Mouse (Mus musculus) adrenal gland, postnatal 0 days (tissue): ENCODE results near the gene Drap1. TPM values are rescaled to one million over a fixed set of nuclear protein-coding genes. Genes with fewer than 3 reads are reported as not detected.

Source experiments
- polyA plus RNA-seq: library from polyadenylated mRNA; unstranded; fragments of >200 nt; fragmentation: Nextera tagmentation; extraction: Ambion mirVana; gene quantifications from 2 replicates; pipeline ENCODE4 v1.2.1, GENCODE M21; 2015

The Drap1 gene
- polyA plus RNA-seq = 284 and 285 TPM in 2 replicates

GRCm38 (mm10) chr19:5424782-5425741 is at the start of gene Drap1, which contains the start of gene AI837181:
TSS of gene Drap1 (minus strand) at chr19:5424979.
TSS of gene AI837181 (plus strand) at chr19:5425144.

GRCm38 (mm10) chr19:5473720-5474119 is 48.9 kb upstream of the Drap1 start, which contains the start of gene Efemp2:
TSS of gene Efemp2 (plus strand) at chr19:5473954.

GRCm38 (mm10) chr19:5468374-5468773 is 43.6 kb upstream of the Drap1 start, which contains the start of gene Ctsw:
TSS of gene Ctsw (minus strand) at chr19:5468507.

GRCm38 (mm10) chr19:5460465-5460911 is 35.7 kb upstream of the Drap1 start, which contains the start of gene Fibp:
TSS of gene Fibp (plus strand) at chr19:5460615.

GRCm38 (mm10) chr19:5457746-5458442 is 33.1 kb upstream of the Drap1 start, which contains the start of gene Ccdc85b:
TSS of gene Ccdc85b (minus strand) at chr19:5457894.

GRCm38 (mm10) chr19:5447515-5448353 is 23.0 kb upstream of the Drap1 start, which contains the start of gene Fosl1:
TSS of gene Fosl1 (plus strand) at chr19:5447547.

GRCm38 (mm10) chr19:5402293-5402692 is 22.5 kb downstream of the Drap1 start, which contains the start of gene Tsga10ip:
TSS of gene Tsga10ip (minus strand) at chr19:5402526.

GRCm38 (mm10) chr19:5388588-5389242 is 36.1 kb downstream of the Drap1 start, which contains the start of gene Sart1:
TSS of gene Sart1 (minus strand) at chr19:5388703.

Other genes with a start within 250 kb of the Drap1 start
- 13.0 and 16.0 TPM in 2 replicates for gene Pacs1, start 151.9 kb downstream of the Drap1 start, polyA plus RNA-seq
- gene Sf3b2, start 129.5 kb downstream of the Drap1 start, polyA plus RNA-seq = 149 and 197 TPM in 2 replicates
- 0.55 and 1.7 TPM in 2 replicates for gene Gal3st3, start 126.6 kb downstream of the Drap1 start, polyA plus RNA-seq
- not detected in 2 replicates for gene Catsper1, start 89.2 kb downstream of the Drap1 start, polyA plus RNA-seq
- 3.2 and 5.0 TPM in 2 replicates for gene Cst6, start 75.4 kb downstream of the Drap1 start, polyA plus RNA-seq
- gene Eif1ad, start 58.2 kb downstream of the Drap1 start, polyA plus RNA-seq = 23.8 and 31.0 TPM in 2 replicates
- 194 and 261 TPM in 2 replicates for gene Banf1, start 57.8 kb downstream of the Drap1 start, polyA plus RNA-seq
- gene Sart1, start 36.3 kb downstream of the Drap1 start, polyA plus RNA-seq = 36.8 and 43.5 TPM in 2 replicates
- not detected in 2 replicates for gene Tsga10ip, start 22.5 kb downstream of the Drap1 start, polyA plus RNA-seq
- gene AI837181, start 165 bp upstream of the Drap1 start, polyA plus RNA-seq = 42.0 and 47.6 TPM in 2 replicates
- not detected in 2 replicates for gene Fosl1, start 22.6 kb upstream of the Drap1 start, polyA plus RNA-seq
- gene Ccdc85b, start 32.9 kb upstream of the Drap1 start, polyA plus RNA-seq = 12.7 and 16.2 TPM in 2 replicates
- gene Fibp, start 35.6 kb upstream of the Drap1 start, polyA plus RNA-seq = 92.0 and 126 TPM in 2 replicates
- gene Ctsw, start 43.5 kb upstream of the Drap1 start, polyA plus RNA-seq = 0.36 and 1.1 TPM in 2 replicates
- 77.3 and 88.0 TPM in 2 replicates for gene Efemp2, start 49.0 kb upstream of the Drap1 start, polyA plus RNA-seq
- 18.1 and 22.0 TPM in 2 replicates for gene Mus81, start 63.4 kb upstream of the Drap1 start, polyA plus RNA-seq
- 1,277 and 1,424 TPM in 2 replicates for gene Cfl1, start 65.5 kb upstream of the Drap1 start, polyA plus RNA-seq
- not detected in 2 replicates for gene 1700020D05Rik, start 78.8 kb upstream of the Drap1 start, polyA plus RNA-seq
- gene Snx32, start 85.6 kb upstream of the Drap1 start, polyA plus RNA-seq = 14.4 and 16.0 TPM in 2 replicates
- 0.36 and 0.41 TPM in 2 replicates for gene Ovol1, start 135.7 kb upstream of the Drap1 start, polyA plus RNA-seq
- gene Ap5b1, start 143.0 kb upstream of the Drap1 start, polyA plus RNA-seq = 1.0 and 4.3 TPM in 2 replicates
- gene Rnaseh2c, start 176.9 kb upstream of the Drap1 start, polyA plus RNA-seq = 189 and 232 TPM in 2 replicates
- 42.7 and 55.8 TPM in 2 replicates for gene Kat5, start 185.3 kb upstream of the Drap1 start, polyA plus RNA-seq
- gene Rela, start 212.5 kb upstream of the Drap1 start, polyA plus RNA-seq = 32.7 and 55.1 TPM in 2 replicates
- 23.6 and 38.7 TPM in 2 replicates for gene Sipa1, start 238.7 kb upstream of the Drap1 start, polyA plus RNA-seq